Mouse (Mus musculus) cerebellum, adult 11 months (tissue): Measurements from ENCODE around the gene Hnrnpdl.
A peak's percentile ranks its signal among the peaks of the same experiment; 100 is the strongest.

Experiments
- DNase-seq: peaks from one replicate; pipeline ENCODE4 v3.0.0; 2022

The Hnrnpdl gene

DNA sequence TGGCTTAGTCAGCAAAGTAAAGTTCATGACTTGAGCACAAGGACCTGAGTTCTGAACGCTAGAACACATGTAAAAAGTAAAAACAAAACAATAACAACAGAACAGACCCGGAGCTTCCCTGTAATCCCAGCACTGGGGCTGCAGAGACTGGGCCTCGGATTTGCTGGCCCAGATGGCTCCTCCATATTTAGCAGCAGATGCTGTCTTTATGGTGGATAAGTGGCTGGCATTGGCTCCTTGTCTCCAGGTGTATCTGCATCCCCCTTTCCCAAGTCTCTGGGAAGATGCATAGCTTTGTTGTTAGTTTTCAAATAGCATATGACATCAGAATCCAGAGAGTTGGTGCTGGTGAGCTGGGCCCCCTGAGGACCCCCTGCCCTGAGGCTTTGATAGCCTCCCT lies 6.6 kb upstream of the Hnrnpdl start:
- DNase-seq, result no peak

DNA sequence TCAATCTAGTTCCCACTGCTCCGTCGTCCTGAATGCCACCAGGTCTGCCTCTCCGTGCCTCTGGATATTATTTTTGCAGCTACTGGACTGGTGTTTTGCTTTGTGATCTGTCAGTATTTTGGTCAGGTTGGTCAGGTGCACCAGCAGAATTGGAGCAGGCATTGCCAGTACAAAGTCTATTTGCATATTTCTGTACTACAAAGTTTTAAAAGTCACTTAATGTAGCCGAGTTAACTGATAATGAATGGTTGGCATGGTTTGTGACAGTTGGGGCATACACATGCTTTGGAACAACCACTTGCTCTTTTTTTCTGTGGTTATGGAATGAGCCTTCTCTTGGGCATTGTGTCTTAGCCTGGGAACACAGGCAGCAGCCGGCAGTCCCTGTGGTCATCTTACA lies 5.2 kb upstream of the Hnrnpdl start:
- no peak for DNase-seq

GRCm38 (mm10) chr5:100044030-100044429 lies 4.6 kb upstream of the Hnrnpdl start:
- DNase-seq, result no peak

DNA sequence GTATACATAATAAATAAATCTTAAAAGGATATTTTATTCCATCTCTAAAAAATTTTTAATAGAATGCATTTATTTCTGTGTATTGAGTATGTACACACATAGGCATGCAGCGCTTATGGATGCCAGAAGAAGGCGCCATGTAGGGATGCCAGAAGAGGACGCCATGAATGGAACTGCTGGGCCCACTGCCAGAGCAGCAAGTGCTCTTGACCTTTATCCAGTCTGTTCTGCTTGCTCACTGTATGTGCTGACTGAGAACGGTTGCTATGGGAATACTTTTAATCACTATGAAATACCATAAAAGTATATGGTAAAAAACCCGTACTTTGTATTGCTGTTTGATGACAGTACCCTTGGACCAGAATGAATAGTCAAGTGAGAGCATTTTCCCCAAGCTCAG lies 3.9 kb upstream of the Hnrnpdl start:
- DNase-seq, result peak; percentile 60

GRCm38 (mm10) chr5:100042467-100042866 lies 3.0 kb upstream of the Hnrnpdl start:
- no peak for DNase-seq

- DNase-seq, result no peak
These were observed 1.8 kb upstream of the Hnrnpdl start for GRCm38 (mm10) chr5:100041272-100041671.

GRCm38 (mm10) chr5:100040281-100040784 lies 869 bp upstream of the Hnrnpdl start:
- DNase-seq, result peak; percentile 44

DNA sequence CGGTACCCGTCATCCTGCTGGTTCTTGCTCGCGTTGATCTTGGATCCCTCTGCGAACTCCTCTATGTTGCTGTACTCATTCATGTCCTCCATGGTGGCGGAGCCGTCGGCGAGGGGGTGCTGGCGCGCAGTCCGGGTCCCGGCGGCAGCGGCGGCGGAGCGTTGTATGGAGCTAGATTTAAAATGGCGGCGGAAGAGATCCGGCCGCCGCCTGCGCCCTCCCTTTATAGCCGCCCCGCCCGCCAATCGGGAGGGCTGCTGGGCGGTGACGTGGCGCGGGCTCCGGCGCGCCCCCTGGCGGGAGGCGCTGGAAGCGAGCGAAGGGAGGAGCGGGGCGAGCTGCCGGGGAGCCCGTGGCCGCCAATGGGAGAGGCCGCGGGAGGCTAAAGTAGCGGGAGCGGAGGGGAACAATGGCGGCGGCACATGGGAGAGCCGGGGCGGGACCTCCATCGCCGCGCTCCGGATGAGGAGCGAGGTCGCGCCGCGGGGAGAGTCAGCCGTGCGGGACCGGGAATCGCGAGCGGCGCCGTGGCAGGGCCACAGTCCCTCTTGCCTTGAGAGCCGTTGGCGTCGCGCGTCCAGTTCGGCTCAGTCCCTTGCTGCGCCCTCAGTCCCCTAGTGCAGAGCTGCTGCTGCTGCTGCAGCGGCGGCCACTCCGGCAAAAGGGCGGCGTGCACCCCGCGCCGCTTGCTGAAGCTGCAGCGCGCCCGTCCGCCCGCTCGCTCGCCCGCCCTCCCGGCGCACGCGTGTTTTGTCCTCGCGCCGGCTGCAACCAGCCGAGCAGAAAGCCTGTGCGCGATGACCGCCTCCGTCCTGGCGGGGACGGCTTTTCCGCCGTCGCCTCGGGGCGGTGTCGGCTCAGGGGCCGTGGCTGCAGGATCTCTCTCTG lies 506 bp downstream of the Hnrnpdl start:
- DNase-seq, result peak; percentile 97

- peak; percentile 86 for DNase-seq
These were observed 1.3 kb downstream of the Hnrnpdl start for GRCm38 (mm10) chr5:100037965-100038713.

- no peak for DNase-seq
These were observed 2.8 kb downstream of the Hnrnpdl start for GRCm38 (mm10) chr5:100036681-100037080.

DNA sequence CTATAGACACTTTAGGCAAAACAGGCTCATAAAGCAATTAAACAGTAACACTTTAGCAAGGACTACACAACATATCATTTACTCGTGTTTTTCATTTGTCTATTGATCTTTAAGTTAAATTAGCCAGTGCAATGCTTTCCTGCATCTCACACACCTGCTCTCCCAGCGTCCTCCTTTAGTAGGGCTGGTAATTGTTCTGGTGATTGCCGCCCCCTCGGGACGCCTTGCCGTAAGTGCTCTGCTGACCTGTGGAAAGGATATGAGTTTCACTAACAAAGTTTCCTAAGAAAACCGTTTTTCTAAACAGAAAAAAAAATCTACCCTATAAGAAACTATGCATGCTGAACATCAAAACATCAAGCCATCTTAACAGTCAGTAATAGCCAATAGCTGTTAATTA lies 3.5 kb downstream of the Hnrnpdl start:
- DNase-seq, result no peak

- no peak for DNase-seq
These were observed 6.8 kb downstream of the Hnrnpdl start for GRCm38 (mm10) chr5:100032646-100033045.

DNA sequence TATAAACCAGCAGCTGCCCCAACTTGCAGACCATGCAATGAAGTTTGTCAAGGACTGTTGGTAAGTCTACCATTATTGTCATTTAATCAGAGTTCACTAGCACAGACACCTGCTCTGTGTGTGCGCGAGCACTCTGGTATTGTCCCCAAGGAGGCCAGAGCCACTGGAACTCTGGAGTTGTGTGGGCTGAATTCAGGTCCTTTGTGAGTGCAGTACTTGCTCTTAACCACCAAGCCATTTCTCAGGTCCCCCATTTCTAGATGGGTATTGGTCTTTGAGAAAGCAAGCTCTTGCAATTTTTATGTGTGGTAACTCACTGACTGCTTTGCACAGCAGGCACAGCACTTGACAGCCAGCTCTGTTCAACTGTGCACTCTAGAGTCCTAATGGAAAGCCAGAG lies 7.4 kb downstream of the Hnrnpdl start:
- DNase-seq, result no peak

DNA sequence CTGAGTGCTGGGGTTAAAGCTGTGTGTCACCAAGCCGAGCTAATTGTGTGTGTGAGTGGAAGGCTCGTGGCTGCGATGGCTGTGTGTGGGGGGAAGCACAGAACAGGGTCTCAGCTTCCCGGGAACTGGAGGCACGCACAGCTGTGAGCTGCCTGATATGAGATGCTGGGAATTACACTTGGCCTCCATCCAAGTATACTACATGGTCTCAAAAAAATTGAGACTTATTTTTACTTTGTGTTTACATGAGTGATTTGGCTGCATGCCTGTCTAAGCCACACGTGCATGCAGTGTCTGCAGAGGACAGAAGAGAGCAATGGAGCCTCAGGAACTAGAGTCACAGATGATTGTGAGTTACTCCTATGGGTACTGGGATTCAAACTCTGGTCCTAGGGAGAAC lies 9.4 kb downstream of the Hnrnpdl start:
- no peak for DNase-seq

- DNase-seq, result no peak
These were observed 14.6 kb downstream of the Hnrnpdl start for GRCm38 (mm10) chr5:100024868-100025267.

GRCm38 (mm10) chr5:100024403-100024802 lies 15.1 kb downstream of the Hnrnpdl start:
- peak; percentile 37 for DNase-seq

DNA sequence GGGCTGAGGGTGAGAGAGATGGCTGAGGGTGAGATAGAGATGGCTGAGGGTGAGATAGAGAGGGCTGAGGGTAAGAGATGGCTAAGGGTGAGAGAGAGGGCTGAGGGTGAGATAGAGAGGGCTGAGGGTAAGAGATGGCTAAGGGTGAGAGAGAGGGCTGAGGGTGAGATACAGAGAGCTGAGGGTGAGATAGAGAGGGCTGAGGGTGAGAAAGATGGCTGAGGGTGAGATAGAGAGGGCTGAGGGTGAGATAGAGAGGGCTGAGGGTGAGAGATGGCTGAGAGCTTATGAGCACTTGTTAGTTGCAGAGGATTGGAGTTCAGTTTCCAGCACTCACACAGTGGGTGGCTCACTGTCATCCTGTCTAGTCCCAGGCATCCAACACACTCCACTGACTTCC lies 19.4 kb downstream of the Hnrnpdl start:
- no peak for DNase-seq

DNA sequence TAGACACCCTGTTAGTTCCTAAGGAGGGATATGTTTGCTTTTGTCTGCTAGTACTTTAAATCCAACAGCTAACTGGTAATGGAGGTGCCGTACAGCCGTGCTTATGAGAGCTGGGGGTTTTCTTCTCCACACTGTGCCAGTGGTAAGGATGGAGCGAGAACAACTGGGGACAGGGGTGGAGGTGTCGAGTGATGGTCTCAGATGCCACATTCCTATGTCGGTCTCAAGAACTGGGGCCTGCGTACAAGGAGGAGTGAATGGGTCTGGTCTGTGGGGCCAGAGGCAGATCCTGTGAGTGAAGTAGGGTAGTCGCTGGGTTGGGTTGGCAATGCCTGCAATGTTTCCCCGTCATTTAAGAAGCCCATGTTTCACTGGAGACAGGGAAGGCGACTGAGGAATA lies 26.9 kb downstream of the Hnrnpdl start:
- DNase-seq, result no peak

GRCm38 (mm10) chr5:100008485-100008884 lies 31.0 kb downstream of the Hnrnpdl start:
- no peak for DNase-seq

DNA sequence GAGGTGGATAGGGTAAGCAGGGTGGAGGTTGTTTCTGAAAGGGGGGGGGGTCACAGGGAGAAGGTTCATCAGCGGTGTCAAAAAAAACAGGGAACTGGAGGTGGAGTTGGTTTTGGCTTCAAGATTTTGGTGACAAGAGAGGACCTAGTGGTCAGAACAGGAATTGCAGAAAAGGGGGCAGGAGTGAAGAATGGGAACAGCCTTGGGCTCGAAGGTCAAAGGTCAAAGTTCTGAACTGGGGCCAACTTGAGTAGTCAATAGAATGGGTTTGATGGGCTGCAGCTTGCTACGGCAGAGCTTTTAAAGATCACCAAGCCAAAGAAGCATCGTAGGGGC lies 32.5 kb downstream of the Hnrnpdl start:
- no peak for DNase-seq

GRCm38 (mm10) chr5:100006324-100007039 lies 33.0 kb downstream of the Hnrnpdl start:
- DNase-seq, result no peak

DNA sequence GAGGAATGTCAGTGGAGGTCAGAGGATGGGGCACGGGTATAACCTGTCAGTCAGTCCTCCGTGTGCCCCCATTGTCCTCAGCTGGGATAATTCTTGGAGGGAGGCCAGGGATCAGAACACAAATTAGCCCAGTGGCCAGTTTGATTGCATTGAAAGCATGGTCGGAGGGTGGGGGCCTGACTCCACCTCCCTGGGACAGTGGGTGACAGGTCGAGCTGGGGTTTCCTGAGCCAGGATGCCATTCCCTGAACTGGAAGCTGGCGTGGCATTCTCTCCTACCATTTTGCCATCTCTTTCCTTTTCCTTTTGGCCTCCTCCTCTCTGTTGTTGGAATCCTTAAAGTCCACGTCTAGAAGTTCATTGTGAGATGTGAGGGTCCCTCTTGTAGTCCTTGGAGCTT lies 33.6 kb downstream of the Hnrnpdl start:
- no peak for DNase-seq

DNA sequence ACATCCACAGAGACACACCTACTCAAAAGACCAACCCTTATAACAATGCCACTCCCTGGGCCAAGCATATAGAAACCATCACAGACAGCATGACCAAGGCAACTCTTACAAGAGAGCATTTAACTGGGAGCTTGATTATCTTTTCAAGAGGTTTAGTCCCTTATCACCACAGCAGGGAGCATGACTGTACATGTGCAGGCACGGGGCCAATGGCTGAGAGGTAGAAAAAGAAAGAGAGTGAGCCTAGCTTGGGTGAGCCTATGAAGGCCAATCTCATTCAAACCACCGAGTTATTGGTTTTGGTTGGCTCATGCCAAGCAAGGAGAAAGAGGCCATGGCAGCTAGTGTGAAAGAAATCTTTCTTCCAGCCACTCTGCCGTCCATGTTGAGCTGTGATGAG lies 34.0 kb downstream of the Hnrnpdl start:
- no peak for DNase-seq
